Mouse (Mus musculus) urinary bladder, postnatal 14 days (tissue): Measurements from ENCODE around the gene Lsamp.
A peak's percentile ranks its signal among the peaks of the same experiment; 100 is the strongest.

Experiments
- DNase-seq: peaks from one replicate; pipeline ENCODE4 v3.0.0; 2021; ENCODE audit warnings: low spot score

The Lsamp gene

GRCm38 (mm10) chr16:42079573-42079972 lies 2095.4 kb downstream of the Lsamp start:
- no peak for DNase-seq

GRCm38 (mm10) chr16:42081611-42082010 lies 2097.4 kb downstream of the Lsamp start:
- DNase-seq: no peak

GRCm38 (mm10) chr16:42097510-42097909 lies 2113.3 kb downstream of the Lsamp start:
- no peak for DNase-seq

- DNase-seq: no peak
These were observed 2118.0 kb downstream of the Lsamp start for GRCm38 (mm10) chr16:42102186-42102585.

GRCm38 (mm10) chr16:42102635-42103034 lies 2118.5 kb downstream of the Lsamp start:
- no peak for DNase-seq

GRCm38 (mm10) chr16:42112251-42112650 lies 2128.1 kb downstream of the Lsamp start:
- DNase-seq: no peak

- DNase-seq: no peak
These were observed 2129.1 kb downstream of the Lsamp start for GRCm38 (mm10) chr16:42113246-42113645.

GRCm38 (mm10) chr16:42121788-42122187 lies 2137.6 kb downstream of the Lsamp start:
- no peak for DNase-seq

- no peak for DNase-seq
These were observed 2139.7 kb downstream of the Lsamp start for GRCm38 (mm10) chr16:42123826-42124225.

GRCm38 (mm10) chr16:42126061-42126460 lies 2141.9 kb downstream of the Lsamp start:
- DNase-seq: no peak

- DNase-seq: no peak
These were observed 2163.0 kb downstream of the Lsamp start for GRCm38 (mm10) chr16:42147164-42147563.

GRCm38 (mm10) chr16:42149216-42149942 lies 2165.2 kb downstream of the Lsamp start:
- DNase-seq: no peak

- no peak for DNase-seq
These were observed 2168.5 kb downstream of the Lsamp start for GRCm38 (mm10) chr16:42152640-42153039.

- DNase-seq: no peak
These were observed 2173.7 kb downstream of the Lsamp start for GRCm38 (mm10) chr16:42157816-42158215.

- DNase-seq: peak; percentile 78
These were observed 2180.8 kb downstream of the Lsamp start for GRCm38 (mm10) chr16:42164941-42165340.

GRCm38 (mm10) chr16:42168292-42168691 lies 2184.1 kb downstream of the Lsamp start:
- DNase-seq: no peak

- DNase-seq: peak; percentile 68
These were observed 2185.4 kb downstream of the Lsamp start for GRCm38 (mm10) chr16:42169447-42170140.

GRCm38 (mm10) chr16:42172476-42172875 lies 2188.3 kb downstream of the Lsamp start:
- DNase-seq: peak; percentile 61

GRCm38 (mm10) chr16:42178866-42179265 lies 2194.7 kb downstream of the Lsamp start:
- DNase-seq: no peak

GRCm38 (mm10) chr16:42180025-42180424 lies 2195.9 kb downstream of the Lsamp start:
- no peak for DNase-seq

- no peak for DNase-seq
These were observed 2196.3 kb downstream of the Lsamp start for GRCm38 (mm10) chr16:42180473-42180872.

- no peak for DNase-seq
These were observed 2205.4 kb downstream of the Lsamp start for GRCm38 (mm10) chr16:42189431-42190081.
